Mouse (Mus musculus) C2C12 (cell line): ENCODE results near the gene Acacb. TPM values are rescaled to one million over a fixed set of nuclear protein-coding genes. Genes with fewer than 3 reads are reported as not detected.

ENCODE experiments used
- H3K27me3 ChIP-seq: one replicate; pipeline ENCODE4 v1.6.1; 2011; ENCODE audit not compliant: control insufficient read depth, insufficient read depth, insufficient read length
- H3K36me3 ChIP-seq: one replicate; pipeline ENCODE4 v1.6.1; 2011; ENCODE audit not compliant: control insufficient read depth, insufficient read depth
- H3K4me3 ChIP-seq: one replicate; pipeline ENCODE4 v1.5.1; 2011; ENCODE audit warnings: mild to moderate bottlenecking, control low read depth; ENCODE audit not compliant: poor library complexity, insufficient read depth, severe bottlenecking
- H3K79me2 ChIP-seq: one replicate; pipeline ENCODE4 v1.6.1; 2011; ENCODE audit not compliant: control insufficient read depth, insufficient read depth
- H3K79me3 ChIP-seq: one replicate; pipeline ENCODE4 v1.6.1; 2011; ENCODE audit warnings: low read depth, control low read depth
- H3ac ChIP-seq: one replicate; pipeline ENCODE3; 2011; ENCODE audit warnings: low read depth; ENCODE audit not compliant: control insufficient read depth, insufficient read length
- CEBPB ChIP-seq: IDR thresholded peaks from one replicate; pipeline ENCODE4 v1.6.1; 2011; ENCODE audit warnings: low read depth, mild to moderate bottlenecking, control low read depth, moderate library complexity
- CTCF ChIP-seq: IDR thresholded peaks from one replicate; pipeline ENCODE4 v1.5.1; 2011; ENCODE audit not compliant: control insufficient read depth, insufficient read depth, insufficient read length
- FOSL1 ChIP-seq: IDR thresholded peaks from one replicate; pipeline ENCODE4 v1.8.0; 2011; ENCODE audit warnings: mild to moderate bottlenecking, low read length; ENCODE audit not compliant: poor library complexity, insufficient read depth, severe bottlenecking
- MAX ChIP-seq: IDR thresholded peaks from one replicate; pipeline ENCODE4 v1.6.1; 2011; ENCODE audit warnings: mild to moderate bottlenecking, control low read depth
- MYOD1 ChIP-seq: IDR thresholded peaks from one replicate; pipeline ENCODE4 v1.6.1; 2011; ENCODE audit warnings: low read depth; ENCODE audit not compliant: control insufficient read depth, insufficient read length
- MYOG ChIP-seq: IDR thresholded peaks from one replicate; pipeline ENCODE4 v1.6.1; 2011; ENCODE audit not compliant: control insufficient read depth, insufficient read length; ENCODE audit errors: extremely low read depth
- USF1 ChIP-seq: IDR thresholded peaks from one replicate; pipeline ENCODE4 v1.6.1; 2011; ENCODE audit warnings: low read depth, mild to moderate bottlenecking, control low read depth, moderate library complexity
- polyA plus RNA-seq: library from polyadenylated mRNA; unstranded; fragments of >200 nt; fragmentation: generic; extraction: Trizol; gene quantifications from one replicate; pipeline ENCODE4 v1.2.1, GENCODE M21; 2012; ENCODE audit warnings: missing spikeins

Acacb gene
- polyA plus RNA-seq, 1 experiment, result 0.26 TPM

GRCm38 (mm10) chr5:114139175-114139574 is 7.2 kb upstream of the Acacb start:
- H3ac ChIP-seq, result no peak overlapping the region
- H3K79me2 ChIP-seq, result no peaks in the 10 kb centered on the region
- H3K27me3 ChIP-seq, result no peaks in the 10 kb centered on the region
- no peak overlapping the region for H3K4me3 ChIP-seq
- no peaks in the 10 kb centered on the region for H3K79me3 ChIP-seq
- peaks cover 8% of the 10 kb centered on the region for H3K36me3 ChIP-seq
- no peak for TF ChIP-seq MYOG
- no peak for TF ChIP-seq CTCF
- no peak for TF ChIP-seq MYOD1
- TF ChIP-seq USF1, result no peak
- TF ChIP-seq FOSL1, result no peak
- TF ChIP-seq MAX, result no peak
- TF ChIP-seq CEBPB, result no peak

GRCm38 (mm10) chr5:114147043-114147972 is 973 bp downstream of the Acacb start:
- Histone ChIP-seq H3K79me3 (no peaks in the 10 kb centered on the region), H3K27me3 (peaks cover 31% of the 10 kb centered on the region), H3K79me2 (no peaks in the 10 kb centered on the region), H3K4me3 (no peak overlapping the region), H3ac (no peak overlapping the region), H3K36me3 (no peaks in the 10 kb centered on the region)
- TF ChIP-seq MYOG, result no peak
- TF ChIP-seq CTCF, result no peak
- TF ChIP-seq CEBPB, result no peak
- TF ChIP-seq USF1, result no peak
- TF ChIP-seq FOSL1, result no peak
- no peak for TF ChIP-seq MAX
- TF ChIP-seq MYOD1, result no peak

- Histone ChIP-seq H3K79me2 (no peaks in the 10 kb centered on the region), H3K4me3 (no peak overlapping the region)
Measured at GRCm38 (mm10) chr5:114152359-114153092, 6.2 kb downstream of the Acacb start.

GRCm38 (mm10) chr5:114153490-114153889 is 7.2 kb downstream of the Acacb start:
- Histone ChIP-seq H3K4me3 (no peak overlapping the region), H3ac (no peak overlapping the region)

More at GRCm38 (mm10) chr5:114152359-114153092, 6.2 kb downstream of the Acacb start:
- Histone ChIP-seq H3K36me3 (no peaks in the 10 kb centered on the region), H3ac (no peak overlapping the region), H3K79me3 (no peaks in the 10 kb centered on the region), H3K27me3 (peaks cover 24% of the 10 kb centered on the region)
- no peak for TF ChIP-seq CEBPB
- no peak for TF ChIP-seq MYOG
- TF ChIP-seq MYOD1, result no peak
- no peak for TF ChIP-seq FOSL1
- TF ChIP-seq USF1, result no peak
- TF ChIP-seq MAX, result no peak
- no peak for TF ChIP-seq CTCF

GRCm38 (mm10) chr5:114154765-114155164 is 8.4 kb downstream of the Acacb start:
- Histone ChIP-seq H3K79me3 (no peaks in the 10 kb centered on the region), H3K79me2 (no peaks in the 10 kb centered on the region), H3K36me3 (no peaks in the 10 kb centered on the region)

More at GRCm38 (mm10) chr5:114153490-114153889, 7.2 kb downstream of the Acacb start:
- H3K27me3 ChIP-seq, result peaks cover 22% of the 10 kb centered on the region
- no peaks in the 10 kb centered on the region for H3K79me3 ChIP-seq
- no peaks in the 10 kb centered on the region for H3K36me3 ChIP-seq
- H3K79me2 ChIP-seq, result no peaks in the 10 kb centered on the region
- TF ChIP-seq USF1 (no peak), MAX (no peak), MYOG (no peak), CTCF (no peak), CEBPB (no peak), FOSL1 (no peak), MYOD1 (no peak)

More at GRCm38 (mm10) chr5:114154765-114155164, 8.4 kb downstream of the Acacb start:
- no peak for TF ChIP-seq CEBPB
- no peak for TF ChIP-seq CTCF
- no peak for TF ChIP-seq MYOD1
- TF ChIP-seq MYOG, result no peak
- TF ChIP-seq MAX, result no peak
- TF ChIP-seq USF1, result no peak
- no peak for TF ChIP-seq FOSL1
- Histone ChIP-seq H3ac (no peak overlapping the region), H3K4me3 (no peak overlapping the region), H3K27me3 (peaks cover 22% of the 10 kb centered on the region)
